Mouse (Mus musculus) CH12.LX (cell line): Measurements from ENCODE around the gene Bid. TPM values are rescaled to one million over a fixed set of nuclear protein-coding genes. Genes with fewer than 3 reads are reported as not detected.
"Not testable (repeated sequence)": the region's sequence is repeated elsewhere in the genome, so short reads cannot be mapped to it uniquely, and the experiment has no call there.

Source experiments
- DNase-seq: peaks from one replicate; pipeline ENCODE4 v3.0.0-alpha.2; 2013; ENCODE audit errors: extremely low read depth
- H3K27ac ChIP-seq: 2 replicates; pipeline ENCODE4 v1.5.1; 2012; ENCODE audit warnings: low read depth, mild to moderate bottlenecking, control low read depth, moderate library complexity; ENCODE audit not compliant: insufficient read depth
- H3K27me3 ChIP-seq: replicated peaks from 2 replicates; pipeline ENCODE3; 2012; ENCODE audit warnings: inconsistent platforms
- H3K36me3 ChIP-seq, 2 experiments: replicated peaks in 1 of 2; 2 replicates each; pipeline versions ENCODE3 to v1.6.1; 2012; ENCODE audit warnings: inconsistent platforms in 1 of 2, low read length in 1 of 2, mild to moderate bottlenecking in 1 of 2, mixed read lengths in 1 of 2, moderate library complexity in 1 of 2; ENCODE audit not compliant: control insufficient read depth in 1 of 2, insufficient read depth in 1 of 2
- H3K4me1 ChIP-seq, 2 experiments: 2 replicates each; pipeline ENCODE4 v1.6.1; 2012; ENCODE audit warnings: inconsistent platforms in 1 of 2, moderate library complexity in 1 of 2; ENCODE audit not compliant: insufficient read depth in 2 of 2, control insufficient read depth in 1 of 2
- H3K4me2 ChIP-seq: 2 replicates; pipeline ENCODE4 v1.6.1; 2012; ENCODE audit warnings: low read depth, mild to moderate bottlenecking, control low read depth; ENCODE audit not compliant: poor library complexity, insufficient read depth, severe bottlenecking
- H3K4me3 ChIP-seq, 3 experiments: fragments of 150-350 bp in 1 of 3; sonication (generic) in 1 of 3; replicated peaks in 1 of 3; 2 replicates each; pipeline versions ENCODE3 to v1.5.1; 2011 to 2012; ENCODE audit warnings: low read depth in 2 of 3, low read length in 2 of 3, mild to moderate bottlenecking in 2 of 3, moderate library complexity in 2 of 3, control low read depth in 1 of 3, improper control_type of control experiment in 1 of 3, inconsistent platforms in 1 of 3, mixed read lengths in 1 of 3; ENCODE audit not compliant: poor library complexity in 1 of 3
- H3K79me2 ChIP-seq: replicated peaks from 2 replicates; pipeline ENCODE4 v1.6.1; 2012; ENCODE audit warnings: mild to moderate bottlenecking, moderate library complexity; ENCODE audit not compliant: control insufficient read depth, poor library complexity, insufficient read depth, severe bottlenecking; ENCODE audit errors: extremely low read depth
- H3K9ac ChIP-seq: 2 replicates; pipeline ENCODE4 v1.6.1; 2012; ENCODE audit warnings: low read depth, mild to moderate bottlenecking, control low read depth, moderate library complexity; ENCODE audit not compliant: insufficient read depth
- H3K9me3 ChIP-seq: replicated peaks from 2 replicates; pipeline ENCODE3; 2012; ENCODE audit warnings: low read length, inconsistent platforms, mixed read lengths
- BHLHE40 ChIP-seq: IDR thresholded peaks from 2 replicates; pipeline ENCODE4 v1.6.1; 2011; ENCODE audit warnings: mild to moderate bottlenecking, low read depth, low read length, improper control_type of control experiment
- CHD1 ChIP-seq: IDR thresholded peaks from 2 replicates; pipeline ENCODE4 v1.6.1; 2012; ENCODE audit warnings: low read depth, low read length, improper control_type of control experiment, inconsistent platforms
- EP300 ChIP-seq: IDR thresholded peaks from 2 replicates; pipeline ENCODE4 v1.6.1; 2011; ENCODE audit warnings: low read length, improper control_type of control experiment
- ETS1 ChIP-seq: conservative IDR thresholded peaks from 2 replicates; pipeline ENCODE4 v1.6.1; 2012; ENCODE audit warnings: low read depth, mild to moderate bottlenecking, inconsistent platforms, low read length, improper control_type of control experiment, moderate library complexity
- MAX ChIP-seq: IDR thresholded peaks from 2 replicates; pipeline ENCODE4 v1.6.1; 2011; ENCODE audit warnings: low read length, improper control_type of control experiment
- MAZ ChIP-seq: IDR thresholded peaks from 2 replicates; pipeline ENCODE4 v1.6.1; 2012; ENCODE audit warnings: low read depth, mild to moderate bottlenecking, inconsistent platforms, low read length, improper control_type of control experiment, moderate library complexity
- MXI1 ChIP-seq: IDR thresholded peaks from 2 replicates; pipeline ENCODE4 v1.6.1; 2011; ENCODE audit warnings: mild to moderate bottlenecking, low read depth, low read length, improper control_type of control experiment
- MYC ChIP-seq: IDR thresholded peaks from 2 replicates; pipeline ENCODE4 v1.6.1; 2011; ENCODE audit warnings: low read depth, mild to moderate bottlenecking, improper control_type of control experiment, low read length
- POLR2AphosphoS2 ChIP-seq: IDR thresholded peaks from 2 replicates; pipeline ENCODE4 v1.6.1; 2011; ENCODE audit warnings: low read depth, low read length, improper control_type of control experiment
- SIN3A ChIP-seq: IDR thresholded peaks from 2 replicates; pipeline ENCODE4 v1.6.1; 2012; ENCODE audit warnings: low read length, improper control_type of control experiment, inconsistent platforms
- TCF12 ChIP-seq: IDR thresholded peaks from 2 replicates; pipeline ENCODE4 v1.6.1; 2014; ENCODE audit warnings: low read depth, mild to moderate bottlenecking, inconsistent platforms, low read length, improper control_type of control experiment
- USF1 ChIP-seq: IDR thresholded peaks from 2 replicates; pipeline ENCODE4 v1.6.1; 2014; ENCODE audit warnings: low read depth, mild to moderate bottlenecking, inconsistent platforms, low read length, improper control_type of control experiment
- USF2 ChIP-seq: conservative IDR thresholded peaks from 2 replicates; pipeline ENCODE4 v1.6.1; 2011; ENCODE audit warnings: low read depth, low read length, improper control_type of control experiment
- ZNF384 ChIP-seq: IDR thresholded peaks from 2 replicates; pipeline ENCODE4 v1.6.1; 2012; ENCODE audit warnings: low read depth, low read length, improper control_type of control experiment, inconsistent platforms
- dilution Hi-C: fragments of 300-500 bp; cut with MboI; formaldehyde crosslinking; loops from 2 replicates; pipeline ENCODE4 v1.14.3; 2020; ENCODE audit warnings: low sequenced_read_pairs; ENCODE audit not compliant: extremely low pct_unique_long_range_greater_than_20kb, extremely low pct_ligation_motif_present
- in situ Hi-C: fragments of 300-500 bp; cut with MboI; formaldehyde crosslinking; loops from 3 replicates; pipeline ENCODE4 v1.14.3; 2019; ENCODE audit warnings: low sequenced_read_pairs, low pct_ligation_motif_present, low pct_unique_long_range_greater_than_20kb, mixed read lengths
- polyA plus RNA-seq: library from polyadenylated mRNA; unstranded; fragments of >175 nt; gene quantifications from 2 replicates; pipeline ENCODE4 v1.2.1, GENCODE M21; 2012; ENCODE audit warnings: low read depth; ENCODE audit not compliant: insufficient read length
- total RNA-seq, 2 experiments: library from RNA; depleted of rRNA; stranded (reverse); fragments of 300-350 nt in 1 of 2; fragments of >200 nt in 1 of 2; gene quantifications; 2 replicates each; pipeline ENCODE4 v1.2.3; 2012 to 2014

The Bid gene
- total and polyA plus RNA-seq, 3 experiments = 102 to 148 (median 144) TPM

- dilution Hi-C loops = not testable (repeated sequence)
Observed at GRCm38 (mm10) chr6:120916972-120917881, 574 bp upstream of the Bid start.

GRCm38 (mm10) chr6:120915649-120915975 lies 1.0 kb downstream of the Bid start:
- TF ChIP-seq USF2 (no peak), ZNF384 (no peak), POLR2AphosphoS2 (0 out of 2 replicates have a peak, but pooled peaks have one; percentile 20), CHD1 (0 out of 2 replicates have a peak, but pooled peaks have one; percentile 21), TCF12 (no peak)
- TF ChIP-seq, all 38 proteins: peak for 2
- no peak for DNase-seq
- Histone ChIP-seq H3K27ac (peak overlapping the region; percentile 100), H3K36me3 (peaks cover 14 to 28% of the 10 kb centered on the region in 2 experiments), H3K4me1 (peaks cover 23 to 57% of the 10 kb centered on the region in 2 experiments), H3K4me2 (peak overlapping the region; percentile 99), H3K27me3 (no peaks in the 10 kb centered on the region), H3K9ac (peak overlapping the region; percentile 93), H3K4me3 (peak overlapping the region; percentile 86 to 94 (median 91)), H3K79me2 (peaks cover 41% of the 10 kb centered on the region), H3K9me3 (no peaks in the 10 kb centered on the region)
- in situ Hi-C loops = no loop called here
- dilution Hi-C loops = no loop called here

More at GRCm38 (mm10) chr6:120916972-120917881, 574 bp upstream of the Bid start:
- H3K9me3 ChIP-seq = peaks cover 14% of the 10 kb centered on the region
- H3K36me3 ChIP-seq = peaks cover 1 to 12% of the 10 kb centered on the region in 2 experiments
- H3K27me3 ChIP-seq, DNase-seq, in situ Hi-C loops: not testable (repeated sequence)
- H3K4me2 ChIP-seq = peak overlapping the region; percentile 48
- peaks cover 8 to 40% of the 10 kb centered on the region in 2 experiments for H3K4me1 ChIP-seq
- peak overlapping the region; percentile 93 for H3K9ac ChIP-seq
- peak overlapping the region; percentile 100 for H3K27ac ChIP-seq
- H3K4me3 ChIP-seq = peak overlapping the region; percentile 86 to 94 (median 91)
- TF ChIP-seq BHLHE40 (peak; percentile 54), ETS1 (peak; percentile 37; the same call in 1 of the 2 replicates), USF1 (peak; percentile 46), EP300 (peak; percentile 30; the same call in 1 of the 2 replicates), USF2 (peak; percentile 38; the same call in 1 of the 2 replicates), MAZ (0 out of 2 replicates have a peak, but pooled peaks have one; percentile 8), MYC (peak; percentile 59), CHD1 (peak; percentile 14; the same call in 1 of the 2 replicates), MXI1 (peak; percentile 65; the same call in 1 of the 2 replicates), SIN3A (peak; percentile 32; the same call in 1 of the 2 replicates), MAX (peak; percentile 71), ZNF384 (peak; percentile 85)
- H3K79me2 ChIP-seq = peaks cover 25% of the 10 kb centered on the region
